Mouse (Mus musculus) liver (tissue): ENCODE measurements around the gene Bnip2.

Experiments used
- DNase-seq: peaks from one replicate; pipeline ENCODE4 v3.0.0-alpha.2; 2020; ENCODE audit warnings: mixed read lengths

The Bnip2 gene

DNA sequence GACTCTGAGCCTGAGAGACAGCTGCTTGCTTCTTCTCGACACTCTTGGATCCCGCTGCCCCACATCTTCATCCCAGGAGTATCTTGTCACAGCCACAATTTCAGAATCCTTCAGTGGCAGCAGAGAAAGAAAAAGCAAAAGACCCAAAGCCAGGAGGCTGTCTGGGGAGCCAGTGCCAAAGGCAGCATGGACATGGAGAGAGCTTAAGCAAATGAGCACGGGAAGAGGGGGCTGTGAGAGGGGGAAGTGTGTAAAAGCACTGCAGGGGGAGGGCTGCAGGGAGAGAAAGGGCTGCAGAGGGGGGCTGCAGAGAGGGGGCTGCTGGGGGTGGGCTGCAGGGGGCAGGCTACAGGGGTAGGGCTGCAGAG is 60.1 kb downstream of the Bnip2 start:
- DNase-seq = no peak

DNA sequence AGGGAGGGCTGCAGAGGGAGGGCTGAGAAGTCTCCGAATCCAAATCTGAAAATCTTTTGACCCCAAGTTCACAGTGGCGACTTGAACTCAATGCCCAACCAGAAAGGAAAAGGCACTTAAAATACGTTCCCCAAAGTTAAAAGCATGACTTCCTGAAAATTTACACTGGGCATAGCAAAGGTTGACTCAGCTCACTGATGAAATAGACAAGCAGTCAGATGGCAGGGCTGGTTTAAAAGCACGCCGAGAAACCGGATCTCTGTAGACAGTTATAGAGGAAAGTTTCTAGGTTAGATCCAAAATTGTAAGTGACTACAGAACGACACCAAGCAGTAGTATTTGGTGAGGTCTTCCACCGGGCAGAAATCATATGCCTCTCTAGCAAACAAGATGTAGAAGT is 60.6 kb downstream of the Bnip2 start:
- no peak for DNase-seq

DNA sequence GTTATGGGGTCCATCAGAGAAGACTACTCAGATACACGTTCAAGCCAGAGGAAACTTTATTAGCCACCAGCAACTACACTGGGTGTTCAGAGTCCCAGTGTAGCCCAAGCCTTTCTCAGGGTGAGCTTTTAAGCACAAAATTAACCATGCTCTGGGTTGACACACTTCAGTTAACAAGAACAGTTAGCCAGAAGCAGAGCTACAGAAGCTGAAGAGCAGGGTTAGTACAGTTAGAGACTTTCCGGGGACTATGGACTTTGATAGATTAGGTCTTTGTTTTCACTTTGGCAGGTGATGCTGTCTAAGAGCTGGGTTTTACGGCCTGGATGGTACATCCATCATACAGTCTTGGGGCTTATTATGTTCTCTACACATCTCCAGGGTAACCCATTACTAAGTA is 63.5 kb downstream of the Bnip2 start:
- DNase-seq = no peak

DNA sequence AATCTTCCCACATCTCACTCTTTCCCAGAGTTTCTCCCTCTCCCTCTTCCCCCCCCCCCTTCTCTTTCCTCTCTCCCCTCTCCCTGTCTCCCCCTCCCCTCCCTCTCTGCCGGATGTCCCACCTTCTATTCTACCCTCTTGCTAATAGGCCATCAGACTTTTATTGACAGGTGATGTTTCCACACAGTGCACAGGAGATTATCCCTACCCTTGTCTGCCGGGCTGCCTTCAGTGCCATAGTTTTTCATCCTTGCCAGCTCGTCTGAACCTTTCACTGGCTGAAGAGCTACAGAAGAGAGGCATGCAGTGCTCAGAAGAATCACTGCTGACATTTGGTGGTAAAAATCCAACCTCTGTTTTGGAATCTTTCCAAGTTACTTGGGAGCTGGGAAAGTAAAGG is 64.1 kb downstream of the Bnip2 start:
- no peak for DNase-seq
